Mouse (Mus musculus) embryo, embryonic 11.5 days (tissue): ENCODE measurements at regions not wholly inside any gene's neighbourhood (a gene's known extent, or its start where the extent isn't known, plus 50 kb on each side); places are given as distances from the start of the nearest gene placed in this dataset.

Source experiments
- DNase-seq: peaks from one replicate; pipeline ENCODE4 v3.0.0-alpha.2; 2012; ENCODE audit warnings: low read depth, low spot score

DNA sequence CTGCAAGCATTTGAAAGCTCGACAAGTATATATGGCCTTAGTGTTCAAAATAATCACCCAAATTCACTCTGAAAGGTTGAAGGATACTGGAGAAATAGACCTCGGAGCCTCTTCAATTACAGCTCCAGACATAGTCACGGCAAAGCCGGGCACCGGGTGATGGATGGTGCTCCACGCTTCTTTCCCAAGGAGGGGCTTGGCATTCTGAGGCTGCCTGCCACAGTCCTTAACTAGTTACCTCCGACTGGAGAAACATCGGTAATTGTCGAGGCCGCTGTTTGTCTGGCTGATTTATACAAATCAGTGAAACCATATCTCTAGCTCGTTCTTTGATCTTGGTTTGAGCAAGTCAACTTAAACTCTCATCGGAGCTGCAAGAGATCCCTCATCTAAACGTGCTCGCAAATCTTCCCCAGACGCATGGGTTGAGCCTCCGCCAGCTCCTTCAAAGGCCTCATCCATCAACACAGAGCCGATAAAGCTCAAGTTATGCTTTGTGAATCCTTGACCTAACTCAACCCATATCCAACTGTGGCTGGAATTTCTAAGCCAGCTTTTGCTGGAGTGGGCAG is 145.4 kb upstream of the Stx16 start:
- DNase-seq = no peak

DNA sequence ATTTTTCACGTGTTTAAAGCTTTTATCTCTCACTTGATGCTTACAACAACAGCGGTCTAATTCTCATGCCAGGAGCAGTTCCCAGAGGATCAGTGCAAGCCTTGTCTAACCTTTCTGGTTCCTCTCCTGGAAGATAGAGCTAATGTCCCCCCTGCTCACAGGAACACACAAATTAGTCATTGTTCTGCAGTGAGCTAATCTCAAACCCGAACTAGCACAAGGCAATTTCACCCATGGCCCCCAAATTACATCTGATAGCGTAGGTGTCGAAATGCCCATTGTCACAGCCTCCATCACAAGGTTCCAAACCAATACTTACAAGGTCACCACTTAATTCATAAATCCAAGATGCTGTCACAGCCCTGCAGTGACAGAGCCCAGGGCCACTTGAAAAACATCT is 140.4 kb upstream of the Stx16 start:
- no peak for DNase-seq

DNA sequence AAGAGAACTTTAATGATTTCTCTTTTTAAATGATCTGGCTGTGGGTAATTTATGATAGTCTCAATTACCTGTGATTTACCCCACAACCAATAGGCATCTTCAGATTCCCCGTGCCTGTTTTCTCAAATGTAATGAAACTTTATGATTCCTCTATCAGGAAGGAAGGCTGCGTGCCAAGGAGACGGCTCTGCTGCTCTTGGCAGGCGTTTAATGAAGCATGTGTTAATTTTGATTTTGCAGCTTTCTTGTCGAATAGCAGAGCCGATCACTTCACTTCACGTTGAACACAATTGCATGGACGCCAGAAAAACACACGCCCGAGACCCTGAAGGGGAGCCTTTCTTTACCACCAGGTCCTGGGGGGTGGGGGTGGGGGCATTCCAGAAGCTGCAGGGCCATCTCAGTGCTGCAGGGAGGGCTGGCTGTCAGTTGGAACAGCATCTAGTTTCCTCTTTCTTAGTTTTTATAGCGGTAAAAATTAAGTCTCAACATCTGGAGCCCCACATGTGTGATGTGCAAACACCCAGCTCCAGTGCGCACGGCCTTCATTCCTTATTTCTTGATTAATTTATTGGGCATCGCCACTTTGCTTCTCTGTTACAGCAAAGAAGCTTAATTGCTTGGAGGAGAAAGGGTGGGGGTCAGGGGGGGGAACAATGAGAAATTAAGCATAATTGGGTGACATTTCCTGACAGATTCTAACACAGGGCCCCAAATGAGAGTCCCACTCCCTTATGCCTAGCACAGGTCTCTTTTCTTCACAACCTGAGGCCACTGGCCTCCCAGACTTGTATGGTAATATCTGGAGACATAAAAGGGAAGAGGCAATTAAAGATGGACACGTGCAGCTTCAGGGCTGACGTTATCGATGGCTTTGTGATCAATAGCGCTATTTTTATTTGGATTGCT is 138.3 kb upstream of the Stx16 start:
- peak; percentile 8 for DNase-seq

DNA sequence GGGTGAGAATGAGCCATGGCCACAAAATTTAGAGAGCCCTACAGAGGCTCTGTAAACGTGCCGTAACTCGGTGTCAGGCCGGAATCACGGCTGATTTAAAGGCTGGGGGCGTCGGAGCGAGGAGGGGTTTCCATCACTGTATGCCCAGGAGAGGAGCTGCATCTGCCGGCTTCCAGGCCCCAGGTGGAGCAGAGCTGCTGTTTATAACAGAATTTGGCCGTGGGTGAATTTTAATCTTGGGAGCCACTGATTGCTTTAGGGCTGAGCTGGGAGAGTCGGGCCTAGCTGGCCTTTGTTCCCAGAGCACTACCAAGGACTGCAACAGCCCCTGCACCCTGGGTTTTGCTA is 137.7 kb upstream of the Stx16 start:
- DNase-seq = peak; percentile 26

DNA sequence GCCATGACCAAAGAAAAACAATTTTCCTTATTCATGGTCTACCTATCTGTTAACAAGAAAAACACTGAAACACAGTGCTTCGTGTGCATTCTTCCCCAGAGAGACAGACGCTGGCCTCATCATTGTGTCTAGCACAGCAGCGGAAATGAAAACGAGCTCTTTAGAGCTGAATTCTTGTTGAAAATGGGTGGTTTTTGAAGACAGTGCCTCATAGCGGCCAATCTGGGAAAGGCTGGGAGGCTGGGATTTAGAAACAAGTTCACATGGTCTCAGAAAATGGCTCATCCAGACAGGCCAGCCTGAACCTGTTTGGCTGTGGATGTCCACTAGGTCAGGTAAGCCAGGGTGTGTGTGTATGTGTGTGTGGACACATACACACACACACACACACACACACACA is 130.7 kb upstream of the Stx16 start:
- DNase-seq = no peak

DNA sequence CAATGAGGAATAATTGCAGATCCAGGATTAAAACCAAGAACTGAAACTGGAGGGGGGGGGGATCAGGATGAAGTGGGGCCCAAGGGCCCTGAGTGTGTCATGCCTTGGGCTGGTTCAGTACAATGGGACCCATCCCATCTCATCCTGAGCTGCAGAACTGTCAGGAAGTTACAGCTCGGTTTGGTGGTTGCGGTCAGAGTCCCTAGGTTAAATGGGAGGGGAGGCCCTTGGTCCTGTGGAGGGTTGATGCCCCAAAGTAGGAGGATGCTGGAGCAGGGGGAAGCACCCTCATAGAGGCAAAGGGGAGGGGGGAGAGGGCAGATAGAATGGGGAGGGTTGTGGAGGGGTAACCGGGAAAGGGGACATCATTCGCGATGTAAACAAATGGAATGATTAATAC is 127.5 kb upstream of the Stx16 start:
- no peak for DNase-seq

GRCm38 (mm10) chr2:173950164-173950891 is 125.8 kb upstream of the Stx16 start:
- DNase-seq = no peak

DNA sequence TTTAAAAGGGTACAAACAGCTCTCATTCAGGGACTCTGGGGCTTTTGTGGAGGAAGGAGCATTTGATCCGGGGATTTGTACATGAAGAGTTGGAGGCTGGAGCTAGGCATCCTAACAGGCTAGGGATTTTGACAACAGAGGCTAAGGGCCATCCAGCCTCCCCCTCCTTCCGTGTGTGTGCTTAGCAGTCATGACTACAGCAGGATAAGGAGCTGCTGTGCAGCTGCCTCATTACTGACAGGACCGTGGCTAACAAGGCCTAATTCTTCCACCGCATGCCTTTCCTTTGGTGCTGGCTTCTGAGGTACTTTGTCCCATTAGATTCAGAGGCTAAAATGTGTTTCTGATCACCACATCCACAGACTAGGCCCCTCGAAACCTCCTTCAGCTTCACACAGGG is 110.0 kb upstream of the Stx16 start:
- DNase-seq = no peak

- no peak for DNase-seq
These were observed 105.3 kb upstream of the Stx16 start for GRCm38 (mm10) chr2:173970789-173971188.

- DNase-seq = no peak
These were observed 99.6 kb upstream of the Stx16 start for GRCm38 (mm10) chr2:173976314-173977053.

DNA sequence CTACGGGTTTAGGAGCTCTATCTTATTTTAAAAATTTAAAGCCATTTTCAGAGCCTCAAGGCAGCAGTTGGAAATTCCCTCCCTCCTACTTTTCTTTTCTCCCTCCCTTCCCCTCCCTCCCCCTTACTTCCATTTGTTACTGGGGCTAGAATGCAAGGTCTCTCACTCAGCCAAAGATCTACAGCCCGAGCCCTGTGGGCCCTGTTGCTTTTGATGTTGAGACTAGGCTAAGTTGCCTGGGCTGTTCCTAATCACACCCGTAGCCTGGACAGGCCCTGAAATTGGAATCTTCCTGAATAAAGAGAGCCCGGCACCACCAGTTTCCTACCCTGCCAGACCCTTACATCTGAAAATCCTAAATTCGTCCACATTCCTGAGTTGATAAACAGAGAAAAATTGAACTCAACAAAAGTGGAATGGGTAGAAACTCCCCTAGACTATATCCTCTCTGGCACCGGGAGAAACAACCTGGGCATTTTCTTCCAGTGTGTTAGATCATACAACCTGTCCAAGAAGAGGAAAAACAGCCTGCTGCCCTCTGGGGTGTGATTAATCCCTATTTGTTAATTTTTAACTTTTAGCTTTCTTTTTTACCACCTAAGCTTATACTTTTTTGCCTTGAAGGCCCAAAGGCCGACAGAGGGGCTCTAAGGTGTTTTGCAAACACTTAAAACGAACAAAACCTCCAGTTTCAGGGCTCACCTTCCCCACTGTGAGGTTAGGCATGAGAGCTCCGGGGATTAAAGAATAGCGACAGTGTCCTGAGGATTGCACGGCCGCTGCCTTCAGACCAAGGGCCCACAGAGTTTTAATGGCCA is 98.7 kb upstream of the Stx16 start:
- DNase-seq = no peak

DNA sequence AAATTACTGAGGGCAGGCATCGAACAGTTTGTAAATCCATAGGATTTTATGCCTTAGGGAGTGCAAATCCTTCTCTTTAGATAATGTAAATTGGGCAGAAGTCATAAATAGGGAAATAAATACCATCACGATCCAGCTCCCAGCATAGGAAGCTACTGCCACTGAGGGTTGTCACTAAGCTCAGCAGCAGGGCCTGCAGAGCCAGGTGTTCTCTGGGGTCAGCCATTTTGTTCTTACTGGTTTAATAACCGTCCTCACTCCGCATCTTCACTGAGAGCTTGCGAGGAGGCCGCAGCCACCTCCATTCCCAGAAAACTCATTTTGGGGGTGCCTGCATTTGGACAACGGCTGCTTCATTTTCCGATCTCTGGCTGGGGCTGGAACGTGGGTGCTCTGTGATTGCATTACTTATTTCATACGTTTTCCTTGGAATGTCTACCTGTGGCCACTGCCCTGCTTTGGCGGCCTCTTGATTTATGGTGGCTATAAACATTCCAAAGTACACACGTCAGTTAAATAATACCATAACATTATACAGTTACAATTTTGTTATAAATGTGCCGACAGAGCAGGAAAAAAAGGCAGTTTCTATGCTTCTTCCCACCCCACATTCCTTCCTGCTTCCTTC is 97.9 kb upstream of the Stx16 start:
- no peak for DNase-seq

- DNase-seq = no peak
These were observed 95.1 kb upstream of the Stx16 start for GRCm38 (mm10) chr2:173981036-173981435.

DNA sequence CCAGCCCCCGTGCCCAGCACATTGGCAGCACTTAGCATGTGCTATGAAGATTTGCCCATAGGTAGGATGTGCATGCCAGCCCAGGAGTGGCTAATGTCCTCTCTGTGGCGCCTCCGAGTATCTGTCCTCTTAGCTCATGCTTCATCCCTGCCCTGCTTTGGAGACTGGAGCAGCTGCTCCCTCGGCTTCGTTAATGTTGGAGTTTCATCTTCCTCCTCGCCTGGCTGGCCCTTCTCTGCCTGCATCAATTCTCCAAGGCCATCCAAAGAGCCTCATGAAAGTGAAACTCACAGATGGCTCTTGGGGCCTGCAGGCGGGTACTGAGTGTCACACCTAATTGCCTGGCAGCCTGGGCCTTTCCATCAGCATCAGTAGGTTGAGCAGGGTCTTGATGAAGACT is 88.6 kb upstream of the Stx16 start:
- DNase-seq = no peak

DNA sequence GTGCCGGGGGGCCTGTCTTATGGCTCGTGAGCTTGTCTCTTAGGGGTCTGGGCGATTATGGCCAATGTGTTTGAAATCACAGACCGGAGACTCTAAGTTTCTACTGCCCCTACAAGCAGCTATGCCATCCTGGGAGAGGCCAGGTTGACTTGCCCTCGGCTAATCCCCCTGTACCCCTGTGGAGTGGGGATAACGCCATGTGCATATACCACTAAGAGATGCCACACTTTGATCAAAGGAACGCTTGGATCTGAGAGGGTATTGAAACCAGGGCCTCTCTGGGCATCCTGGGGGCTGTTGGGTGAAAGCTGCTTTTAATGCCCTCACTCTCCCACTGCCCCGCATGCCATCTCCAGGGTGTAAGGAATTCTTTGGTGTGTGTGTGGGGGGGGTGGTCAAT is 88.2 kb upstream of the Stx16 start:
- DNase-seq = no peak

DNA sequence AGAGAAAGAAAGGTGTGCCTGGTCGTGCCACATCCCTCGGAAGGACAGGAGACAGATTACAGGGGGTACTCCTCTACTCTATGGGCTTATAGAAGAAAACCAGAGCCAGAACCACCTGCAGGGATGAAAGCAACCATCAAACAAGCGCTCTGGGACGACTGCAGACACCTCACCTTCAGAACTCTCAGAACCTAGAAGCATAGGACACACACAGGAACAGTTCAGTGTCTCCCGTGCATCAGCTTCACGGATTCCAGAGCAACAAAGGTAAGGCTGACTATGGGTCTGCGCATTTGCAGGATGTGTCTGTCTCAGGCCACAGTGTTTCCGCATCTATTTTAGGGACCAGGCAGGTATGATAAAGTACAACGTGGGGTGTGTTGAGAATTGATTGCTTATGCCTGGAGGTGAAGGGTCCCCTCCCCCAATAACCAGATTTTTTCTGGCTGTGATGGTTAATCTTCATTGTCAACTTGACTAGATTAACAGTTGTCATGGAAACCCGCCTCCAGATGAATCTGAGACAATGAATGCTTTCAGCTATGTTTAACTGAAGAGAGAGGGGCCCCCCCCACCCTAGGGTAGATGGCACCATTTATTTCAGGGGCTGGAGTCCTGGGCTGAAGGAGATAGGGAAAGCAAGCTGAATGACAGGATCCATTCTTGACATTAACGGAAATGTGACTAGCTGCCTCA is 87.3 kb upstream of the Stx16 start:
- no peak for DNase-seq

- no peak for DNase-seq
These were observed 85.4 kb upstream of the Stx16 start for GRCm38 (mm10) chr2:173990664-173991063.

DNA sequence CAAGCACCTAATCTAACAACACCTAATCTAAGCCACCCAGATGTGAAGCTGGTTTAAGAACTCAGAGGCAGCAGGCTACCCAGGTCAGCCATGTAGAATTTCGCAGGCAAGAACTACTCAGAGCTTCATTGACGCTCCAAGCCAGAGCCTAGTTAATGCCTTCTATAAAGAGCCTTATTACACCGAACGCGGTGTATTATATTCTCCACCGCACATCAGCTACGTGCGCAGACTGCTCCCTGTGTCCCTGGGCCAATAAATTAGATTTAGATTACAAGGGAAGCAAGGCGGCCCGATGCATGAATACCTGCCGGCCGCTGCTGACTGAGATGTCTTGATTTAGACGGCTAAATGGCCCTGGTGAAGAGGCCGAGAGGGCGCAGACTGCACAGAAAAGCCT is 84.7 kb upstream of the Stx16 start:
- no peak for DNase-seq

- DNase-seq = peak; percentile 52
These were observed 84.1 kb upstream of the Stx16 start for GRCm38 (mm10) chr2:173992041-173992440.

GRCm38 (mm10) chr2:173993431-173993955 is 82.6 kb upstream of the Stx16 start:
- DNase-seq = no peak
